Mouse (Mus musculus): ENCODE data around the gene Ddx52. TPM values are rescaled to one million over a fixed set of nuclear protein-coding genes. Genes with fewer than 3 reads are reported as not detected.

The Ddx52 gene
- 1.5 and 1.7 TPM in 2 replicates for polyA plus RNA-seq (2012; rRNA removed)

GRCm38 (mm10) chr11:83941950-83942840 lies at the start of gene Ddx52:
Gene Ddx52, plus strand, starts transcription at chr11:83942062.

GRCm38 (mm10) chr11:83963991-83964921 lies 22.4 kb downstream of the Ddx52 start, which contains the start of gene Synrg:
Gene Synrg, plus strand, starts transcription at chr11:83964428.

Other genes with a start within 250 kb of the Ddx52 start
- gene Wfdc17, start 238.1 kb upstream of the Ddx52 start, polyA plus RNA-seq (2012; rRNA removed), result 1.3 and 3.5 TPM in 2 replicates
- gene Wfdc18, start 233.0 kb upstream of the Ddx52 start, polyA plus RNA-seq (2012; rRNA removed), result 5.9 and 16.4 TPM in 2 replicates
- 1.1 and 1.6 TPM in 2 replicates for gene Wfdc21, start 195.1 kb upstream of the Ddx52 start, polyA plus RNA-seq (2012; rRNA removed)
- gene Heatr6, start 188.4 kb upstream of the Ddx52 start, polyA plus RNA-seq (2012; rRNA removed), result 15.6 and 20.4 TPM in 2 replicates
- gene Hnf1b, start 92.0 kb upstream of the Ddx52 start, polyA plus RNA-seq (2012; rRNA removed), result 45.1 and 46.3 TPM in 2 replicates
- gene Synrg, start 22.4 kb downstream of the Ddx52 start, polyA plus RNA-seq (2012; rRNA removed), result 15.9 and 18.0 TPM in 2 replicates
- gene Dusp14, start 127.2 kb downstream of the Ddx52 start, polyA plus RNA-seq (2012; rRNA removed), result 10.1 and 10.7 TPM in 2 replicates
- 4.2 and 5.0 TPM in 2 replicates for gene Tada2a, start 187.5 kb downstream of the Ddx52 start, polyA plus RNA-seq (2012; rRNA removed)
- 8.0 and 8.6 TPM in 2 replicates for gene Acaca, start 187.6 kb downstream of the Ddx52 start, polyA plus RNA-seq (2012; rRNA removed)
- 0.47 and 0.73 TPM in 2 replicates for gene Gm11437, start 225.4 kb downstream of the Ddx52 start, polyA plus RNA-seq (2012; rRNA removed)

All from colon, adult 2 months (tissue).